ENCODE assay signal across 8 mouse cellular contexts in genomic region chr16:94362174-94362873, GRCm38 (mm10). TPM values are rescaled to one million over a fixed set of nuclear protein-coding genes. Genes with fewer than 3 reads are reported as not detected.
DNase-seq lines count a peak whose midpoint lies in the region; TF ChIP-seq lines count a peak whose summit lies in the region.
"Had no signal": no experiment of that assay in that cellular context is flagged by ENCODE, and none has a peak within 500 bp of the region (broad histone marks: within the 10 kb centered on the region; RNA-seq: fewer than 3 reads in every experiment).

No protein-coding gene starts in this region.

- no peak for TF ChIP-seq RAD21 in CH12.LX (IDR thresholded peaks at IDR 0.05; ENCODE audit: low read depth, low read length)

- H3K27me3 ChIP-seq in CH12.LX (replicated peaks) = no peaks in the 10 kb centered on the region
- H3K27me3 ChIP-seq in midbrain, embryonic 10.5 days (ENCODE audit: low read depth, poor library complexity, severe bottlenecking) = no peaks in the 10 kb centered on the region

- no peak for TF ChIP-seq POLR2A in CH12.LX (IDR thresholded peaks at IDR 0.05; ENCODE audit: low read depth, low read length)

- H3K9me3 ChIP-seq in CH12.LX (replicated peaks; ENCODE audit: low read length) = no peaks in the 10 kb centered on the region
- H3K9me3 ChIP-seq in midbrain, embryonic 10.5 days (replicated peaks) = no peaks in the 10 kb centered on the region

- H3K4me2 ChIP-seq in CH12.LX (ENCODE audit: insufficient read depth, low read depth, poor library complexity, severe bottlenecking) = 0 out of 2 replicates have a peak overlapping the region, but pooled peaks have one; percentile 14

- H3K79me2 ChIP-seq in CH12.LX (replicated peaks; ENCODE audit: control insufficient read depth, extremely low read depth, insufficient read depth, poor library complexity, severe bottlenecking) = no peaks in the 10 kb centered on the region

- peaks cover 6 to 26% of the 10 kb centered on the region in 2 experiments for H3K36me3 ChIP-seq in CH12.LX (replicated peaks in 1 of 2; ENCODE audit: control insufficient read depth in 1 of 2, insufficient read depth in 1 of 2, low read length in 1 of 2)
- H3K36me3 ChIP-seq in midbrain, embryonic 10.5 days = peaks cover 15% of the 10 kb centered on the region

- no peak for TF ChIP-seq CTCF in CH12.LX (conservative IDR thresholded peaks at IDR 0.05 in 1 of 2, IDR thresholded peaks at IDR 0.05 in 1 of 2; ENCODE audit: low read depth in 2 of 2, low read length in 2 of 2)

- dilution Hi-C loops in CH12.LX (cut with MboI; ENCODE audit: extremely low pct_ligation_motif_present, extremely low pct_unique_long_range_greater_than_20kb, low sequenced_read_pairs) = no loop called here

- no peak for TF ChIP-seq EP300 in CH12.LX (IDR thresholded peaks at IDR 0.05; ENCODE audit: low read length)

- peaks cover 12 to 33% of the 10 kb centered on the region in 2 experiments for H3K4me1 ChIP-seq in CH12.LX (ENCODE audit: control insufficient read depth in 1 of 2, insufficient read depth in 2 of 2)
- H3K4me1 ChIP-seq in midbrain, embryonic 10.5 days = peaks cover 8% of the 10 kb centered on the region

- H3K27ac ChIP-seq in CH12.LX (ENCODE audit: insufficient read depth, low read depth) = no peak overlapping the region
- peak overlapping the region; percentile 46; the same call in 1 of the 2 replicates for H3K27ac ChIP-seq in midbrain, embryonic 10.5 days (replicated peaks)

- no peak overlapping the region for H3K4me3 ChIP-seq in CH12.LX (replicated peaks in 1 of 3; ENCODE audit: low read depth in 2 of 3, low read length in 2 of 3, poor library complexity in 1 of 3)
- H3K4me3 ChIP-seq in midbrain, embryonic 10.5 days = no peak overlapping the region

- H3K9ac ChIP-seq in CH12.LX (ENCODE audit: insufficient read depth, low read depth) = no peak overlapping the region

- in situ Hi-C loops in CH12.LX (cut with MboI; ENCODE audit: low pct_ligation_motif_present, low pct_unique_long_range_greater_than_20kb, low sequenced_read_pairs) = no loop called here

- WGBS in midbrain, embryonic 10.5 days = 58% methylated on average over 10 of the region's 10 CpGs

- DNase-seq in 3T3-L1 (ENCODE audit: low read depth, low spot score) = peak; percentile 96
- DNase-seq in CH12.LX (ENCODE audit: extremely low read depth) = peak; percentile 86
- peak; percentile 52 for DNase-seq in cerebellum, postnatal 36 days
- peak; percentile 28 for DNase-seq in heart, adult 8-10 months (ENCODE audit: low spot score)
- peak; percentile 65 for DNase-seq in layer of hippocampus, adult 9-10 months (ENCODE audit: low spot score)
- DNase-seq in midbrain, embryonic 10.5 days (ENCODE audit: low spot score) = peak; percentile 40
- peak; percentile 23 for DNase-seq in yolk sac, embryonic 10.5 days (ENCODE audit: low spot score)

TF ChIP-seq in CH12.LX, 34 proteins besides CTCF, POLR2A, EP300 and RAD21:
- no peak for TF ChIP-seq JUN (IDR thresholded peaks at IDR 0.05; ENCODE audit: insufficient read depth, low read depth, low read length)
- TF ChIP-seq MXI1 (IDR thresholded peaks at IDR 0.05; ENCODE audit: low read depth, low read length) = peak; percentile 50; the same call in 1 of the 2 replicates
- no peak for TF ChIP-seq POLR2AphosphoS2 (IDR thresholded peaks at IDR 0.05; ENCODE audit: low read depth, low read length)
- no peak for TF ChIP-seq TBP (conservative IDR thresholded peaks at IDR 0.05; ENCODE audit: low read depth, low read length)
- peak; percentile 92 for TF ChIP-seq MAZ (IDR thresholded peaks at IDR 0.05; ENCODE audit: low read depth, low read length)
- TF ChIP-seq JUND (conservative IDR thresholded peaks at IDR 0.05; ENCODE audit: low read depth, low read length) = no peak
- TF ChIP-seq ZC3H11A (IDR thresholded peaks at IDR 0.05; ENCODE audit: low read depth, low read length) = no peak
- peak; percentile 44; the same call in 1 of the 2 replicates for TF ChIP-seq NRF1 (IDR thresholded peaks at IDR 0.05; ENCODE audit: low read depth, low read length)
- TF ChIP-seq CHD2 (IDR thresholded peaks at IDR 0.05; ENCODE audit: low read length) = peak; percentile 18; the same call in 1 of the 2 replicates

RNA-seq across cellular contexts. Expression of gene Ttc3, which starts 8.1 kb away (rescaled TPM):
- total RNA-seq in CH12.LX (2012; rRNA removed) = 65.2 and 74.5 TPM in 2 replicates
- 59.0 TPM in 2 replicates for total RNA-seq in CH12.LX (2014; rRNA removed)
- polyA plus RNA-seq in CH12.LX (2012; ENCODE audit: insufficient read length, low read depth) = 67.7 and 73.4 TPM in 2 replicates
- 10 to 100 TPM; 74.5 to 84.2 (median 76.6) TPM for total RNA-seq in heart, adult 8-10 months (2022)
- 327 and 391 TPM in 2 replicates for polyA plus RNA-seq in midbrain, embryonic 10.5 days (2016; fragmentation: Nextera tagmentation; extraction: Ambion mirVana)

RNA-seq across cellular contexts. Expression of gene Pigp, which starts 9.3 kb away (rescaled TPM):
- 55.9 and 63.8 TPM in 2 replicates for total RNA-seq in CH12.LX (2012; rRNA removed)
- total RNA-seq in CH12.LX (2014; rRNA removed) = 163 and 167 TPM in 2 replicates
- polyA plus RNA-seq in CH12.LX (2012; ENCODE audit: insufficient read length, low read depth) = 103 and 104 TPM in 2 replicates
- 100 to 1,000 TPM; 130 to 147 (median 134) TPM for total RNA-seq in heart, adult 8-10 months (2022)
- polyA plus RNA-seq in midbrain, embryonic 10.5 days (2016; fragmentation: Nextera tagmentation; extraction: Ambion mirVana) = 104 and 105 TPM in 2 replicates

RNA-seq across cellular contexts. Expression of gene Ripply3, which starts 34.1 kb away (rescaled TPM):
- total RNA-seq in CH12.LX (2012; rRNA removed) (6.1 and 6.5 TPM in 2 replicates), CH12.LX (2014; rRNA removed) (0.20 and 0.28 TPM in 2 replicates)
- polyA plus RNA-seq in CH12.LX (2012; ENCODE audit: insufficient read length, low read depth) = 1.0 and 1.3 TPM in 2 replicates
- total RNA-seq in heart, adult 8-10 months (2022) = 1 to 10 TPM; 4.1 to 4.5 (median 4.3) TPM
- polyA plus RNA-seq in midbrain, embryonic 10.5 days (2016; fragmentation: Nextera tagmentation; extraction: Ambion mirVana) = 6.1 and 6.2 TPM in 2 replicates
- total RNA-seq: neutrophil, adult 5-6 weeks had no signal

RNA-seq across cellular contexts. Expression of gene Hlcs, which starts 49.0 kb away (rescaled TPM):
- total RNA-seq in CH12.LX (2012; rRNA removed) (7.8 and 9.4 TPM in 2 replicates), CH12.LX (2014; rRNA removed) (4.2 and 5.3 TPM in 2 replicates)
- 11.3 and 12.5 TPM in 2 replicates for polyA plus RNA-seq in CH12.LX (2012; ENCODE audit: insufficient read length, low read depth)
- total RNA-seq in heart, adult 8-10 months (2022) = 10 to 100 TPM in 2 of 4 experiments, 1 to 10 TPM in 2; 6.1 to 10.7 (median 8.9) TPM
- 12.6 and 13.1 TPM in 2 replicates for polyA plus RNA-seq in midbrain, embryonic 10.5 days (2016; fragmentation: Nextera tagmentation; extraction: Ambion mirVana)

Comparison
In these comparisons a context has a peak if more than half of its experiments do, and no peak if none do; other contexts are left out.
1. DNase-seq: peak in every context shown above with its lines; median percentile 96 in 3T3-L1; 86 in CH12.LX; 65 in layer of hippocampus, adult 9-10 months; 52 in cerebellum, postnatal 36 days; 40 in midbrain, embryonic 10.5 days; 28 in heart, adult 8-10 months; 23 in yolk sac, embryonic 10.5 days.